Mouse (Mus musculus): ENCODE results near the gene 2310079G19Rik. TPM values are rescaled to one million over a fixed set of nuclear protein-coding genes. Genes with fewer than 3 reads are reported as not detected.

2310079G19Rik gene
- polyA plus RNA-seq (2012; rRNA removed), result not detected in 2 replicates

DNA sequence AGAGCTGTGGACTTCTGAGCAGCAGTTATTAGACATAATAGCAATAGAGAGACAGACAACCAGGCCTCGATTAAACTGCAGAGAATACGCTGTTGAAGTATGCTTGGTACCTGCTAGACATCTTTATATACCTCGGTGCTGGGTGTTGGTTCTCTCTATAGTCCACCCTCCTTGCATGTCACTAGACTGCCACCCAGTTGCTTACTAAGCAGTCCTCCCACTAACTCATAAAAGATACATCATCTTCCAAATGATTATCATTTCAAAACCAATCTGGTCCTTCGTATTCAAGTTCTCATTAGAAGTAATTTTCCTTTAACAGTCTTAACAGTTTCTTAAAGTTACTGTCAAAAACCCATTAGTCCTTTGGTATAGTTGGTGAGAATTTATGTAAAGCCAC is at the start of gene 2310079G19Rik:
Gene 2310079G19Rik, minus strand, starts transcription at position 101 of the 400 bp plus-strand sequence.

DNA sequence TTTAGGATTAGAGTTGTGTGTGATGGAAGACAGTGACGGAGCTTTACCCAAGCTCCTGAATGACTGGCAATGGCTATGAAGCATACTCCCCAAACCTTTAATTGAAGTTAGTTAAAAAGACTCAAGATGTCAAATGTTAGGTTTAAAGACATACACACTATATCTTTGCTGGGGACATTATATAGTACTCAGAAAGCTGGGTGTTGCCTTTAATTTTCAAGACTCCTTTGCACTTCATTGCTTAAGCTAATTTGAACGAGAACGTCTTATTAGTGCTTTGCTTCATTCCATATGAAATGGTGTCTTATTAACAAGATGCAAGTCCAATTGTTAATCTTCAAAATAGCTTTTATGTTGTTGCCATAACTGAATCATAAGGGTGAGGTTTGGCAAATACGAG is 44.1 kb upstream of the 2310079G19Rik start, which contains the start of gene Krtap27-1:
Gene Krtap27-1, minus strand, starts transcription at position 101 of the 400 bp plus-strand sequence.

DNA sequence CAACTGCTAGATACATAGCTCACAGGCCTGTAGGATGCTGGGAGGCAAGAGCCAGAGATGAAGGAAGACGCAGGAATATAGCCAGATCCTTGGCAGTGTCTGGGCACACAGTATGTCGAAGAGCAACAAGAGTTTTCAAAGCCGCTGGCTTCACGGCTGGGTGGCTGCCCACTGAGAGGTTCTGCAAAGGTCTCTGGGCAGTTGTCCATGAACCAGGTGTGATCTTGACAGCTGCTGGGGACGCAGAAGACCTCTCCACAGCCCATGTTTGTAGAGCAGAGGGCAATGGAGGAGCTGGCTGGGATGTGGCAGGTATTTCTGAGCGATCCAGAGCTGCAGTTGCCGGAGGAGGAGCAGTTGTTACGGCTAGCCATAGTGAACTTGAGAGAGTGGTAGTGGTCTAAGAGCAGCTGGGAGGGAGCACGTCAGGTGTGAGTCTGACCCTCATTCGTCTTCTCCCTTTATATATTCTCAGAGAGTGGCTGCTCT is 19.9 kb upstream of the 2310079G19Rik start, which contains the start of gene Krtap26-1:
Gene Krtap26-1, minus strand, starts transcription at position 439 of the 489 bp plus-strand sequence.

DNA sequence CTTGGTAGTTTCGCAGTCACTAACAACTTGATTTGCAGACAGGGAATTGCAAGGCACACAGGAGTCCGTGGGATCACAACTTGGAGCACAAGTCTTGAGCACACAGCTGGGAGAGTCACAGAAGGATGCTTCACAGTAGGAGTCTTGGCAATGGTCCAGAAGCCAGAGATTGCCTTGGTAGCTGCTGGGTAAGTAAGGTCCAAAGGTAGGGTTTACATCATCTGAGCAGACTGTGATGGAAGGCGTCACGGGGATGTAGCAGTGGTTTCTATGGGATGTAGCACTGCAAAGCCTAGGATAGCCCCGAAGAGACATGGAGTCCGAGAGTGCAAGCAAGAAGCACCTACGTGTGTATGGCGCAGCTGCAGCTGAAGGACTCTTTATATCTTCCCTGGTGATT is 15.5 kb downstream of the 2310079G19Rik start, which contains the start of gene Krtap24-1:
Gene Krtap24-1, minus strand, starts transcription at position 358 of the 400 bp plus-strand sequence.

Other genes with a start within 250 kb of the 2310079G19Rik start
- not detected in 2 replicates for gene Cldn17, start 120.7 kb downstream of the 2310079G19Rik start, polyA plus RNA-seq (2012; rRNA removed)
- 1.3 and 2.1 TPM in 2 replicates for gene Cldn8, start 64.5 kb downstream of the 2310079G19Rik start, polyA plus RNA-seq (2012; rRNA removed)
- not detected in 2 replicates for gene Krtap24-1, start 15.4 kb downstream of the 2310079G19Rik start, polyA plus RNA-seq (2012; rRNA removed)
- not detected in 2 replicates for gene Krtap26-1, start 20.1 kb upstream of the 2310079G19Rik start, polyA plus RNA-seq (2012; rRNA removed)
- not detected in 2 replicates for gene Krtap27-1, start 44.0 kb upstream of the 2310079G19Rik start, polyA plus RNA-seq (2012; rRNA removed)
- gene 2310061N02Rik, start 80.3 kb upstream of the 2310079G19Rik start, polyA plus RNA-seq (2012; rRNA removed), result not detected in 2 replicates
- not detected in 2 replicates for gene Krtap13-1, start 101.2 kb upstream of the 2310079G19Rik start, polyA plus RNA-seq (2012; rRNA removed)
- gene Krtap13, start 124.0 kb upstream of the 2310079G19Rik start, polyA plus RNA-seq (2012; rRNA removed), result not detected in 2 replicates
- not detected in 2 replicates for gene 2310034C09Rik, start 131.2 kb upstream of the 2310079G19Rik start, polyA plus RNA-seq (2012; rRNA removed)
- gene 2310057N15Rik, start 146.5 kb upstream of the 2310079G19Rik start, polyA plus RNA-seq (2012; rRNA removed), result not detected in 2 replicates
- not detected in 2 replicates for gene Gm5965, start 150.2 kb upstream of the 2310079G19Rik start, polyA plus RNA-seq (2012; rRNA removed)
- gene Gm20741, start 184.6 kb upstream of the 2310079G19Rik start, polyA plus RNA-seq (2012; rRNA removed), result not detected in 2 replicates
- gene Krtap15, start 192.5 kb upstream of the 2310079G19Rik start, polyA plus RNA-seq (2012; rRNA removed), result not detected in 2 replicates
- gene Krtap14, start 198.5 kb upstream of the 2310079G19Rik start, polyA plus RNA-seq (2012; rRNA removed), result not detected in 2 replicates
- not detected in 2 replicates for gene Krtap19-1, start 241.7 kb upstream of the 2310079G19Rik start, polyA plus RNA-seq (2012; rRNA removed)
- gene Krtap19-2, start 246.6 kb upstream of the 2310079G19Rik start, polyA plus RNA-seq (2012; rRNA removed), result not detected in 2 replicates